Mouse (Mus musculus): ENCODE measurements around the gene Mapt. TPM values are rescaled to one million over a fixed set of nuclear protein-coding genes. Genes with fewer than 3 reads are reported as not detected.
A peak's percentile ranks its signal among the peaks of the same experiment; 100 is the strongest.

Mapt gene
- polyA plus RNA-seq, 1 experiment from 2014 or later: 0.85 TPM

DNA sequence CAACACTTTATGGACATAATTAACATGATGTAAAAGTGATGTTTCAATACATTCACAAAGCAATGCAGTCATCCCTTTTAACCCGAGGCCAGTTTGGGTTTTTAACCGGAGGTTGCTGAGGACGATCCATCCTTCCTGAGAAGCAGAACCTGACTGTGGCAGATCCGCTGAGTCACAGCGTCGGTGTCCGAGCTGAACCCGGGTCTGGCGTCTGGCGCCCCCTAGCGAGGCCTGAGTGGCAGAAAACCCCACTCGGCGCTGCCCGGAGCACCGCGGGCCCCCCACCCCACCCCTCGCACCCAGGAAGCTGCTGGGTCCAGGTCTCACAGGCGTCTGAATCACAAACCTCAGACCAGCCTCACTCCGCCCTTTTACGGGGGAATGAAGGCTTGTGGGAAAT, 47.0 kb downstream of the Mapt start:
- 4% methylated on average over 20 of the region's 20 CpGs for WGBS
- no peak overlapping the region for H3K9ac ChIP-seq (ENCODE audit: low read length)
- peak overlapping the region in 1 of 2 experiments; percentile 3; a peak in 1 of 4 replicates for H3K4me3 ChIP-seq (ENCODE audit: control insufficient read depth in 1 of 2, insufficient read depth in 1 of 2, low read depth in 1 of 2, low read length in 2 of 2)
- no peak overlapping the region for H3K27ac ChIP-seq (replicated peaks in 1 of 2; ENCODE audit: control insufficient read depth in 1 of 2, insufficient read depth in 1 of 2, low read depth in 2 of 2, low read length in 2 of 2)
- no peaks in the 10 kb centered on the region for H3K9me3 ChIP-seq (ENCODE audit: control insufficient read depth, low read length)
- no peaks in the 10 kb centered on the region for H3K27me3 ChIP-seq (ENCODE audit: control insufficient read depth, insufficient read depth, low read length)
- H3K4me1 ChIP-seq (ENCODE audit: control insufficient read depth in 2 of 2, insufficient read depth in 2 of 2, low read length in 2 of 2): no peaks in the 10 kb centered on the region
- ATAC-seq (ENCODE audit: insufficient number of reproducible peaks, insufficient read depth, low FRiP score, low read depth): no peak
- H3K4me2 ChIP-seq (ENCODE audit: low read length): peak overlapping the region; percentile 49
- H3K36me3 ChIP-seq (ENCODE audit: control insufficient read depth, insufficient read depth, low read length): no peaks in the 10 kb centered on the region

DNA sequence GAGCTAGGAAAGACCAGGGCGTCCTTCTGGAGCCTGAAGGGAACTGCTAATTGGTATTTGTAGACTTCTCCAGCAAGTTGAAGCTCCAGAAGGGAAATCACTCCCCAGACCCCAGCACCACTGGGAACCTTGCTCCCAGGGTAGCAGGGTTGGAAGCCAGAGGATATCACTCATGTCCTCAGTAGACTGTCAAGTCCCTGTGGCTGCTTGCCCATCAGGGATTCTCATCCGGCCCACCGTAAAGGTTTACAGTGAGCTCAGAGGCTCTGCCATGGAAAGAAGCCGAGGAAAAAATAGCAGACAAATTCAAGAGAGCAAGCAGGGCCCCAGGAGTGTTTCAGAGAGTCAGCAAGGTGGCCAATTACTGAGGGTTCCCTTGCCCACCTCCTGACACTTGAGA, 47.9 kb downstream of the Mapt start:
- Histone ChIP-seq H3K27me3 (ENCODE audit: control insufficient read depth, insufficient read depth, low read length) (no peaks in the 10 kb centered on the region), H3K9me3 (ENCODE audit: control insufficient read depth, low read length) (no peaks in the 10 kb centered on the region), H3K4me1 (ENCODE audit: control insufficient read depth in 2 of 2, insufficient read depth in 2 of 2, low read length in 2 of 2) (no peaks in the 10 kb centered on the region), H3K27ac (replicated peaks in 1 of 2; ENCODE audit: control insufficient read depth in 1 of 2, insufficient read depth in 1 of 2, low read depth in 2 of 2, low read length in 2 of 2) (no peak overlapping the region), H3K36me3 (ENCODE audit: control insufficient read depth, insufficient read depth, low read length) (no peaks in the 10 kb centered on the region), H3K4me3 (ENCODE audit: control insufficient read depth in 1 of 2, insufficient read depth in 1 of 2, low read depth in 1 of 2, low read length in 2 of 2) (no peak overlapping the region), H3K4me2 (ENCODE audit: low read length) (no peak overlapping the region), H3K9ac (ENCODE audit: low read length) (no peak overlapping the region)
- WGBS: 69% methylated on average over 4 of the region's 4 CpGs
- no peak for ATAC-seq (ENCODE audit: insufficient number of reproducible peaks, insufficient read depth, low FRiP score, low read depth)

DNA sequence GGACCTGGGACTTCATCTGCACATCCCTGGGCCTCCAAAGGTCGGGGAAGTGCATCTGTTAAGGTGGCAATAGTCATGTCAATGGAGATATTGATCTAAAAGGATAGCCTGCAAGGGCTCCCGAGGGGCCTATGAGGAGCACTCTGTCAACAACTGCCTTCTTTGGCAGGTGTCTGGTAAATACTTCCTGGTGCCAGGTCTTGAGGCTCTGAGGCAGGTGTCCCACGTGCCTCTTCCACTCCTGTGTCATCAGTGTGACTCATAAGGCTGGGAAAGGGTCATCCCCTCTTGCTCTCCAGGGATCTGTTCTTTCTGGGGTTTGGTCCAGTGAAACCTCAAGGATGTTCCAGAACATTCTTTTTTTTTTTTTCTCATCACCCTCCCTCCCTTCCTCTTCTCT, 48.3 kb downstream of the Mapt start:
- H3K4me2 ChIP-seq (ENCODE audit: low read length): no peak overlapping the region
- WGBS: 33% methylated on average over 3 of the region's 3 CpGs
- ATAC-seq (ENCODE audit: insufficient number of reproducible peaks, insufficient read depth, low FRiP score, low read depth): no peak

DNA sequence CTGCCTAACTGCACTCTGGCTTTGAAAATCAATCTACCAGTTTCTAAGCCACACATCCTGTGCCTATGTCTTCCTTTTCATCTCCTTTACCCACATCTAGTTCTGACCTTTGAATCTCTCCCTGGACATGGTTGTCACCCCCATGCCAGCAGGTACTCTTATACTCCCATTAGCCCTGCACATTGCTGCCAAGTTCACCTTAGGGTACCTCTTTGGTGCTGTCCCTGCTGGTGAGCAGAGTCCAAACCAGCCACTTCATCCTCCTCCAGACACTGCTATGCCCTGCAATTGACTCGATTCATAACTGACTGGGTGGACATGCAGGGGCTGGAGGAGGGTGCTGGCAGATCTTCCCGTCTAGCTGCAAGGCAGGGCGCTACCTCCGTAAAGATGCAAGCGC, 50.3 kb downstream of the Mapt start:
- 75% methylated on average over 5 of the region's 5 CpGs for WGBS

More for the DNA sequence above, 48.3 kb downstream of the Mapt start:
- H3K27ac ChIP-seq (replicated peaks in 1 of 2; ENCODE audit: control insufficient read depth in 1 of 2, insufficient read depth in 1 of 2, low read depth in 2 of 2, low read length in 2 of 2): no peak overlapping the region
- H3K4me3 ChIP-seq (ENCODE audit: control insufficient read depth in 1 of 2, insufficient read depth in 1 of 2, low read depth in 1 of 2, low read length in 2 of 2): no peak overlapping the region
- H3K4me1 ChIP-seq (ENCODE audit: control insufficient read depth in 2 of 2, insufficient read depth in 2 of 2, low read length in 2 of 2): no peaks in the 10 kb centered on the region
- no peak overlapping the region for H3K9ac ChIP-seq (ENCODE audit: low read length)
- no peaks in the 10 kb centered on the region for H3K36me3 ChIP-seq (ENCODE audit: control insufficient read depth, insufficient read depth, low read length)
- no peaks in the 10 kb centered on the region for H3K27me3 ChIP-seq (ENCODE audit: control insufficient read depth, insufficient read depth, low read length)
- no peaks in the 10 kb centered on the region for H3K9me3 ChIP-seq (ENCODE audit: control insufficient read depth, low read length)

DNA sequence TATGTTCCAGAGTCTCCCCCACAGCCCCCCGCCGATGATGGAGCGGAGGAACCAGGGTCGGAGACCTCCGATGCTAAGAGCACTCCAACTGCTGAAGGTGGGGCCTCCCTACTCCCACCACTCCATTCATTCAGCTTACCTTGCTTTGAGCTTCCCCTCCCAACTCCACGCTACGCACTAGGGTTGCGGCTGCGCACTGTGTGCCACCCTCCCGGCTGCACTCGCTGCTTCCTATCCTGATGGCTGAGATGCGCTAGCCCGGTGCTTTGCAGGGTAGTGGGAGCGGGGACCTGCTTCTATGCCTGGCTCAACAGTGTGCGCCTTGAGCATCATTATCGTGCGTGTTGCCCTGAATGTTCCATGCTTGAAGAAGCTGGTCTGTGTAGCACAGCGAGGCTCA, 55.9 kb downstream of the Mapt start:
- H3K4me2 ChIP-seq (ENCODE audit: low read length): no peak overlapping the region
- ATAC-seq (ENCODE audit: insufficient number of reproducible peaks, insufficient read depth, low FRiP score, low read depth): no peak
- H3K9me3 ChIP-seq (ENCODE audit: control insufficient read depth, low read length): no peaks in the 10 kb centered on the region
- H3K9ac ChIP-seq (ENCODE audit: low read length): no peak overlapping the region
- no peaks in the 10 kb centered on the region for H3K36me3 ChIP-seq (ENCODE audit: control insufficient read depth, insufficient read depth, low read length)
- H3K4me3 ChIP-seq (ENCODE audit: control insufficient read depth in 1 of 2, insufficient read depth in 1 of 2, low read depth in 1 of 2, low read length in 2 of 2): no peak overlapping the region
- no peaks in the 10 kb centered on the region for H3K27me3 ChIP-seq (ENCODE audit: control insufficient read depth, insufficient read depth, low read length)
- peaks cover 0 to 2% of the 10 kb centered on the region in 2 experiments; a peak in 1 of 4 replicates for H3K4me1 ChIP-seq (ENCODE audit: control insufficient read depth in 2 of 2, insufficient read depth in 2 of 2, low read length in 2 of 2)
- no peak overlapping the region for H3K27ac ChIP-seq (replicated peaks in 1 of 2; ENCODE audit: control insufficient read depth in 1 of 2, insufficient read depth in 1 of 2, low read depth in 2 of 2, low read length in 2 of 2)
- 90% methylated on average over 18 of the region's 18 CpGs for WGBS

More for the DNA sequence above, 50.3 kb downstream of the Mapt start:
- no peaks in the 10 kb centered on the region for H3K36me3 ChIP-seq (ENCODE audit: control insufficient read depth, insufficient read depth, low read length)
- H3K9ac ChIP-seq (ENCODE audit: low read length): no peak overlapping the region
- H3K27ac ChIP-seq (replicated peaks in 1 of 2; ENCODE audit: control insufficient read depth in 1 of 2, insufficient read depth in 1 of 2, low read depth in 2 of 2, low read length in 2 of 2): no peak overlapping the region
- no peaks in the 10 kb centered on the region for H3K27me3 ChIP-seq (ENCODE audit: control insufficient read depth, insufficient read depth, low read length)
- ATAC-seq (ENCODE audit: insufficient number of reproducible peaks, insufficient read depth, low FRiP score, low read depth): no peak
- no peaks in the 10 kb centered on the region for H3K9me3 ChIP-seq (ENCODE audit: control insufficient read depth, low read length)
- no peaks in the 10 kb centered on the region for H3K4me1 ChIP-seq (ENCODE audit: control insufficient read depth in 2 of 2, insufficient read depth in 2 of 2, low read length in 2 of 2)
- H3K4me3 ChIP-seq (ENCODE audit: control insufficient read depth in 1 of 2, insufficient read depth in 1 of 2, low read depth in 1 of 2, low read length in 2 of 2): no peak overlapping the region
- no peak overlapping the region for H3K4me2 ChIP-seq (ENCODE audit: low read length)

DNA sequence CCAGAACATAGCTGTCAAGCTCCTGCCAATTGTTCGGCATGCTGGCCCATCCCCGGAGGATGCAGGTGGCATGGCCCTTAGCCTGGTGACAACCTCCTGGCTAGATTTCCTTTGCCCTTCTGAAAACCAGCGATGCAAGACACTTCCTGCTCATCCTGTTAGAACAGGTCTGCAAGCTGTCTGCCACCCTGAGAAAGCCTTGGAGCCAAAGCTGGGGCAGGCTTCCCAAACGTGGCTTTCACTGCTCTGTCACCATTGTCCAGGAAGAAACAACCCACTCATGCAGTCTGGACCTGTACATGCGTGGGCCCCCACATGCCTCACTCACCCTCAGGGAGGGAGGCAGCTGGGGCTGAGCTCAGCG, 57.6 kb downstream of the Mapt start:
- no peak for ATAC-seq (ENCODE audit: insufficient number of reproducible peaks, insufficient read depth, low FRiP score, low read depth)
- peaks cover 0 to 5% of the 10 kb centered on the region in 2 experiments; a peak in 1 of 4 replicates for H3K4me1 ChIP-seq (ENCODE audit: control insufficient read depth in 2 of 2, insufficient read depth in 2 of 2, low read length in 2 of 2)
- no peaks in the 10 kb centered on the region for H3K36me3 ChIP-seq (ENCODE audit: control insufficient read depth, insufficient read depth, low read length)
- H3K9ac ChIP-seq (ENCODE audit: low read length): no peak overlapping the region
- H3K4me3 ChIP-seq (ENCODE audit: control insufficient read depth in 1 of 2, insufficient read depth in 1 of 2, low read depth in 1 of 2, low read length in 2 of 2): no peak overlapping the region
- WGBS: 46% methylated on average over 6 of the region's 6 CpGs
- H3K4me2 ChIP-seq (ENCODE audit: low read length): no peak overlapping the region
- no peaks in the 10 kb centered on the region for H3K27me3 ChIP-seq (ENCODE audit: control insufficient read depth, insufficient read depth, low read length)
- no peak overlapping the region for H3K27ac ChIP-seq (replicated peaks in 1 of 2; ENCODE audit: control insufficient read depth in 1 of 2, insufficient read depth in 1 of 2, low read depth in 2 of 2, low read length in 2 of 2)
- no peaks in the 10 kb centered on the region for H3K9me3 ChIP-seq (ENCODE audit: control insufficient read depth, low read length)

DNA sequence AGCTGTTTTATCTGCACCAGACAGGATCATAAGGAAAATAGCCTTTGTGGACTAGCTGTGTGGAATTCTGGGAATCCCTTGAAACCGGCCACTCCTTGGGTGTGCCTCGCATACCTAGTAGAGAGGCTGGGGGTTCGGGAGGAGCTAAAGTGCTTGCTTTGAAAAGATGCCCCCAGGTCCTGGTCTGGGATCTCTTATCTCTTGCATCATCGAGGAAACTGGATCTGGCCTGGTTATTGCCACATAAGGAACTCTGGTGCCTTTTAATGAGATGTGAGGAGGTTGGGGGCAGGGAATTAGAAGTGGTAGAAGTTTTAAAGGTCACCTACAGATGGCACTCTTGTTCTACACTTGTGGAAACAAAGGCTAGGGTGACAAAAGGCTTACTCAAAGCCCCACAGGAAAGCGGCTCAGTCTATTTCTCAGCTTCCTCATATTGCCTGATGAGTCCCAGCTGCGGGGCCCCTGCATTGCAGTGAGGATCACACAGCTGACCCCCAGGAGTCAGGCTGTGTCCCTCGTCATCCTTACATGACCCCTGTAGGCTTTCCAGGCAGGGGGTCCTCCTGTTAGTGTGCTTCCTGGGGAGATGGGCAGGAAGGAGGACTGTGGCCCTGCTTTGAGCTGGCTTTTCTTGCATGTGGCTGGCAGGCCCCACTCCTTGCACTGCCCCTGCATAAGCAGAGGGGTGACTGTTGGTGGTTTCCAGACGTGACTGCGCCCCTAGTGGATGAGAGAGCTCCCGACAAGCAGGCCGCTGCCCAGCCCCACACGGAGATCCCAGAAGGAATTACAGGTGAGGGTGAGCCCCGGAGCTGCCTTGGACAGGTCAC, 58.2 kb downstream of the Mapt start:
- H3K4me1 ChIP-seq (ENCODE audit: control insufficient read depth in 2 of 2, insufficient read depth in 2 of 2, low read length in 2 of 2): peaks cover 0 to 5% of the 10 kb centered on the region in 2 experiments; a peak in 1 of 4 replicates
- H3K9ac ChIP-seq (ENCODE audit: low read length): no peak overlapping the region
- H3K4me2 ChIP-seq (ENCODE audit: low read length): no peak overlapping the region
- no peak overlapping the region for H3K4me3 ChIP-seq (ENCODE audit: control insufficient read depth in 1 of 2, insufficient read depth in 1 of 2, low read depth in 1 of 2, low read length in 2 of 2)
- WGBS: 20% methylated on average over 13 of the region's 13 CpGs
- H3K27me3 ChIP-seq (ENCODE audit: control insufficient read depth, insufficient read depth, low read length): no peaks in the 10 kb centered on the region
- no peaks in the 10 kb centered on the region for H3K9me3 ChIP-seq (ENCODE audit: control insufficient read depth, low read length)
- no peaks in the 10 kb centered on the region for H3K36me3 ChIP-seq (ENCODE audit: control insufficient read depth, insufficient read depth, low read length)
- H3K27ac ChIP-seq (replicated peaks in 1 of 2; ENCODE audit: control insufficient read depth in 1 of 2, insufficient read depth in 1 of 2, low read depth in 2 of 2, low read length in 2 of 2): no peak overlapping the region
- no peak for ATAC-seq (ENCODE audit: insufficient number of reproducible peaks, insufficient read depth, low FRiP score, low read depth)

Measured in heart, embryonic 14.5 days (tissue).